ENCODE assay signal across 8 mouse cellular contexts in the genomic region with DNA sequence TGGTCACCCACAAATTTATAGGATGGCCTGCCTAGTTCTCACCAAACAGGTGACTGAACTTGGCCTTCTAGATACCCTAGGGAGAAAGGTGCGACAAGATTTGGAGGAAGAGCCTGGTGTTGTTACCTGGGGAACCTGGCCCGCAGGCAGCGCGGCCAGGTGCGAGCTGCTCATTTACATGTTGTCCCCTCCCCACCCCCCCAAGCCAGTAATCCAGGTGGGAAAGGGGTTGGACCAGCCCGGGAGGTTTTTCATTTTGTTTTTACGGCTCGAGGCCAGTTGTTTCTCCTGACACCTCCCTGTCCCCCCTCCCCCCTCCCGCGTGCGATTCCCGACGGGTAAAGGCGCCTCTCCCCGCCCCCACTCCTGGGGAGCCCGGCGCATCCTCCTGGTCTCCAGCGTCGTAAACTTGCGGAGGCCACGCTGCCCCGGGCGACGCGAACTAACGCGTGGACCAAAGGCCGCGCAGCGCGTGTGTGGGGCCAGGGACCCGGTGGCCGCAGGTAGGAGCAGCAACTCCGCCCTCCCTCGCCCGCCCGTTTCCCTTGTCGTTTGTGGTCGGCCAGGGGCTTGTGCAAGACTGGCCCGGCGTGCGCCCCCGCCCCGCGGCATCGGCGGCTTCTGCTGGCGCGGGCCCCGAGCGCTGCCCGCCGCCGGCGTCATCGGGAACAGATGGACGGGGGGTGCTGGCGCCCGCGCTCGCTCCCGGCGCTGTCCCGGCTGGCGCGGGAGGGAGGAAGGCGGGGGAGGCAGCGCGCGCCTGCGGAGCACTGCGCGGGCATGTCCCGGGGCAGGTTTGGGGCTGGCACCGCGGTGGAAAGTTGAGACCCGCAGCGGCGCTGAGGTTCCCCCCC. TPM values are rescaled to one million over a fixed set of nuclear protein-coding genes. Genes with fewer than 3 reads are reported as not detected.
A peak's percentile ranks its signal among the peaks of the same experiment; 100 is the strongest.
DNase-seq lines count a peak whose midpoint lies in the region; ATAC-seq and TF ChIP-seq lines count a peak whose summit lies in the region.

No protein-coding gene starts in this region.

- peak overlapping the region; percentile 97 for H3K27ac ChIP-seq in heart, embryonic 15.5 days
- H3K27ac ChIP-seq in layer of hippocampus, adult 2 months, result peak overlapping the region; percentile 99

- no peaks in the 10 kb centered on the region for H3K27me3 ChIP-seq in heart, embryonic 15.5 days

- peak overlapping the region; percentile 83 for H3K9ac ChIP-seq in heart, embryonic 15.5 days

- H3K9me3 ChIP-seq in heart, embryonic 15.5 days (replicated peaks), result no peaks in the 10 kb centered on the region

- no peak for ATAC-seq in heart, embryonic 15.5 days (replicated peaks; ENCODE audit: insufficient number of reproducible peaks, insufficient read depth, low FRiP score, low read depth)
- no peak for ATAC-seq in megakaryocyte-erythroid progenitor cell, adult 5-6 weeks (replicated peaks; ENCODE audit: low FRiP score, low TSS enrichment, poor library complexity, severe bottlenecking)

- peaks cover 96% of the 10 kb centered on the region for H3K4me1 ChIP-seq in heart, embryonic 15.5 days (replicated peaks)

- under 1% methylated on average over 79 of the region's 79 CpGs for WGBS in heart, embryonic 15.5 days

- no peak for TF ChIP-seq CTCF in layer of hippocampus, adult 2 months (conservative IDR thresholded peaks at IDR 0.05)

- H3K4me3 ChIP-seq in heart, embryonic 15.5 days, result peak overlapping the region; percentile 64
- peak overlapping the region; percentile 60 for H3K4me3 ChIP-seq in layer of hippocampus, adult 2 months

- DNase-seq in B cell, adult 2 months, result peak; percentile 44 to 51
- DNase-seq in Muller cell, postnatal 12 days (ENCODE audit: inconsistent ontology term), result peak; percentile 89
- peak; percentile 71 for DNase-seq in embryo, embryonic 9.5 days (ENCODE audit: extremely low spot score)
- DNase-seq in layer of hippocampus, adult 2 months (ENCODE audit: low spot score in 2 of 2), result peak; percentile 65 to 80
- DNase-seq in lung, postnatal 10 days, result peak; percentile 71
- peak; percentile 80 to 82 for DNase-seq in right cerebral cortex, postnatal 10 days (ENCODE audit: low spot score in 2 of 2)

- H3K36me3 ChIP-seq in heart, embryonic 15.5 days, result no peaks in the 10 kb centered on the region

- peak overlapping the region; percentile 99 for H3K4me2 ChIP-seq in heart, embryonic 15.5 days

RNA-seq across cellular contexts. Expression of gene Gins2, which starts 53.4 kb away (rescaled TPM):
- 43.9 and 56.2 TPM in 2 replicates for polyA plus RNA-seq in heart, embryonic 15.5 days (2015; fragmentation: Nextera tagmentation; extraction: Ambion mirVana)
- 1 to 10 TPM; 5.2 to 6.2 TPM for total RNA-seq in layer of hippocampus, adult 2 months (2021)
- total RNA-seq in megakaryocyte-erythroid progenitor cell, adult 5-6 weeks (2014; fragmentation: Nextera tagmentation), result 76.6 and 99.8 TPM in 2 replicates
- total RNA-seq in megakaryocyte-erythroid progenitor cell, adult 5-6 weeks (2017), result 43.8 and 62.0 TPM in 2 replicates

Comparison
In these comparisons a context has a peak if more than half of its experiments do, and no peak if none do; other contexts are left out.
1. RNA of gene Gins2, which starts 53.4 kb away (total RNA-seq): 43.8 to 99.8 TPM in megakaryocyte-erythroid progenitor cell, adult 5-6 weeks; 5.2 to 6.2 TPM in layer of hippocampus, adult 2 months; every median in the first group is over 4 times any median in the second.
2. Peak in every context shown above with its lines, with median percentiles within 50 percentile points of each other: DNase-seq.